Mouse (Mus musculus): ENCODE data around the gene Epn2. TPM values are rescaled to one million over a fixed set of nuclear protein-coding genes. Genes with fewer than 3 reads are reported as not detected.

Gene Epn2
- total and polyA plus RNA-seq, 3 experiments, result 7.2 to 13.8 (median 10.1) TPM

- Histone ChIP-seq H3K4me3 (replicated peaks in 1 of 3; ENCODE audit: low read depth in 2 of 3, low read length in 2 of 3, poor library complexity in 1 of 3) (no peak overlapping the region), H3K9ac (ENCODE audit: insufficient read depth, low read depth) (no peak overlapping the region), H3K9me3 (replicated peaks; ENCODE audit: low read length) (peaks cover 4% of the 10 kb centered on the region), H3K27me3 (replicated peaks) (peaks cover 10% of the 10 kb centered on the region), H3K36me3 (replicated peaks in 1 of 2; ENCODE audit: control insufficient read depth in 1 of 2, insufficient read depth in 1 of 2, low read length in 1 of 2) (no peaks in the 10 kb centered on the region), H3K4me1 (ENCODE audit: control insufficient read depth in 1 of 2, insufficient read depth in 2 of 2) (peaks cover 3 to 16% of the 10 kb centered on the region in 2 experiments; a peak in 3 of 4 replicates), H3K79me2 (replicated peaks; ENCODE audit: control insufficient read depth, extremely low read depth, insufficient read depth, poor library complexity, severe bottlenecking) (no peaks in the 10 kb centered on the region), H3K4me2 (ENCODE audit: insufficient read depth, low read depth, poor library complexity, severe bottlenecking) (no peak overlapping the region), H3K27ac (ENCODE audit: insufficient read depth, low read depth) (no peak overlapping the region)
- DNase-seq (ENCODE audit: extremely low read depth), result peak; percentile 58
- TF ChIP-seq MEF2A (IDR thresholded peaks at IDR 0.05; ENCODE audit: borderline replicate concordance, low read depth, low read length), result peak; percentile 70; the same call in 1 of the 2 replicates
- TF ChIP-seq TBP (conservative IDR thresholded peaks at IDR 0.05; ENCODE audit: low read depth, low read length), result peak; percentile 82
- no peak for TF ChIP-seq RAD21 (IDR thresholded peaks at IDR 0.05; ENCODE audit: low read depth, low read length)
- dilution Hi-C loops (cut with MboI; ENCODE audit: extremely low pct_ligation_motif_present, extremely low pct_unique_long_range_greater_than_20kb, low sequenced_read_pairs), result no loop called here
- in situ Hi-C loops (cut with MboI; ENCODE audit: low pct_ligation_motif_present, low pct_unique_long_range_greater_than_20kb, low sequenced_read_pairs), result no loop called here
Measured at GRCm38 (mm10) chr11:61498736-61499504, 80.6 kb downstream of the Epn2 start.

GRCm38 (mm10) chr11:61497490-61497889 is 82.0 kb downstream of the Epn2 start:
- Histone ChIP-seq H3K9ac (ENCODE audit: insufficient read depth, low read depth) (no peak overlapping the region), H3K36me3 (replicated peaks in 1 of 2; ENCODE audit: control insufficient read depth in 1 of 2, insufficient read depth in 1 of 2, low read length in 1 of 2) (peaks cover 4 to 5% of the 10 kb centered on the region in 2 experiments), H3K27ac (ENCODE audit: insufficient read depth, low read depth) (no peak overlapping the region), H3K27me3 (replicated peaks) (no peaks in the 10 kb centered on the region), H3K4me2 (ENCODE audit: insufficient read depth, low read depth, poor library complexity, severe bottlenecking) (no peak overlapping the region), H3K9me3 (replicated peaks; ENCODE audit: low read length) (peaks cover 4% of the 10 kb centered on the region), H3K79me2 (replicated peaks; ENCODE audit: control insufficient read depth, extremely low read depth, insufficient read depth, poor library complexity, severe bottlenecking) (0 out of 2 replicates have a peak, but pooled peaks cover 2% of the 10 kb centered on the region), H3K4me1 (ENCODE audit: control insufficient read depth in 1 of 2, insufficient read depth in 2 of 2) (peaks cover 10 to 27% of the 10 kb centered on the region in 2 experiments), H3K4me3 (replicated peaks in 1 of 3; ENCODE audit: low read depth in 2 of 3, low read length in 2 of 3, poor library complexity in 1 of 3) (no peak overlapping the region)
- in situ Hi-C loops (cut with MboI; ENCODE audit: low pct_ligation_motif_present, low pct_unique_long_range_greater_than_20kb, low sequenced_read_pairs) (no loop called here), dilution Hi-C loops (cut with MboI; ENCODE audit: extremely low pct_ligation_motif_present, extremely low pct_unique_long_range_greater_than_20kb, low sequenced_read_pairs) (no loop called here)
- no peak for DNase-seq (ENCODE audit: extremely low read depth)
- TF ChIP-seq MXI1 (IDR thresholded peaks at IDR 0.05; ENCODE audit: low read depth, low read length) (no peak), IRF4 (IDR thresholded peaks at IDR 0.05; ENCODE audit: low read depth, low read length) (no peak), ZMIZ1 (IDR thresholded peaks at IDR 0.05; ENCODE audit: low read depth, low read length) (no peak), SMC3 (IDR thresholded peaks at IDR 0.05; ENCODE audit: low read depth, low read length) (no peak), RCOR1 (conservative IDR thresholded peaks at IDR 0.05; ENCODE audit: low read depth, low read length) (no peak), ZKSCAN1 (IDR thresholded peaks at IDR 0.05; ENCODE audit: borderline replicate concordance, low read depth, low read length) (no peak), UBTF (IDR thresholded peaks at IDR 0.05; ENCODE audit: low read depth, low read length) (no peak), POLR2AphosphoS2 (IDR thresholded peaks at IDR 0.05; ENCODE audit: low read depth, low read length) (no peak)

GRCm38 (mm10) chr11:61495528-61495927 is 84.0 kb downstream of the Epn2 start:
- no peak overlapping the region for H3K27ac ChIP-seq (ENCODE audit: insufficient read depth, low read depth)
- in situ Hi-C loops (cut with MboI; ENCODE audit: low pct_ligation_motif_present, low pct_unique_long_range_greater_than_20kb, low sequenced_read_pairs) (no loop called here), dilution Hi-C loops (cut with MboI; ENCODE audit: extremely low pct_ligation_motif_present, extremely low pct_unique_long_range_greater_than_20kb, low sequenced_read_pairs) (no loop called here)
- H3K4me1 ChIP-seq (ENCODE audit: control insufficient read depth in 1 of 2, insufficient read depth in 2 of 2), result peaks cover 10 to 29% of the 10 kb centered on the region in 2 experiments
- H3K9me3 ChIP-seq (replicated peaks; ENCODE audit: low read length), result peaks cover 4% of the 10 kb centered on the region
- H3K4me3 ChIP-seq (replicated peaks in 1 of 3; ENCODE audit: low read depth in 2 of 3, low read length in 2 of 3, poor library complexity in 1 of 3), result no peak overlapping the region
- no peak for TF ChIP-seq HCFC1 (IDR thresholded peaks at IDR 0.05; ENCODE audit: low read depth, low read length)
- no peak for TF ChIP-seq ZKSCAN1 (IDR thresholded peaks at IDR 0.05; ENCODE audit: borderline replicate concordance, low read depth, low read length)
- TF ChIP-seq ZNF384 (IDR thresholded peaks at IDR 0.05; ENCODE audit: low read depth, low read length), result no peak
- no peak for TF ChIP-seq USF2 (conservative IDR thresholded peaks at IDR 0.05; ENCODE audit: low read depth, low read length)
- no peak for TF ChIP-seq BHLHE40 (IDR thresholded peaks at IDR 0.05; ENCODE audit: low read depth, low read length)
- no peak for TF ChIP-seq NELFE (IDR thresholded peaks at IDR 0.05; ENCODE audit: low read depth, low read length)
- TF ChIP-seq MXI1 (IDR thresholded peaks at IDR 0.05; ENCODE audit: low read depth, low read length), result no peak
- TF ChIP-seq UBTF (IDR thresholded peaks at IDR 0.05; ENCODE audit: low read depth, low read length), result no peak
- TF ChIP-seq MAFK (IDR thresholded peaks at IDR 0.05; ENCODE audit: insufficient replicate concordance, low read length), result no peak
- no peak for TF ChIP-seq MAZ (IDR thresholded peaks at IDR 0.05; ENCODE audit: low read depth, low read length)
- TF ChIP-seq MEF2A (IDR thresholded peaks at IDR 0.05; ENCODE audit: borderline replicate concordance, low read depth, low read length), result no peak
- H3K9ac ChIP-seq (ENCODE audit: insufficient read depth, low read depth), result no peak overlapping the region
- H3K4me2 ChIP-seq (ENCODE audit: insufficient read depth, low read depth, poor library complexity, severe bottlenecking), result no peak overlapping the region
- H3K27me3 ChIP-seq (replicated peaks), result no peaks in the 10 kb centered on the region
- H3K36me3 ChIP-seq (replicated peaks in 1 of 2; ENCODE audit: control insufficient read depth in 1 of 2, insufficient read depth in 1 of 2, low read length in 1 of 2), result peaks cover 19 to 23% of the 10 kb centered on the region in 2 experiments
- H3K79me2 ChIP-seq (replicated peaks; ENCODE audit: control insufficient read depth, extremely low read depth, insufficient read depth, poor library complexity, severe bottlenecking), result 0 out of 2 replicates have a peak, but pooled peaks cover 2% of the 10 kb centered on the region
- no peak for DNase-seq (ENCODE audit: extremely low read depth)

Measured in CH12.LX (cell line).